Mouse (Mus musculus) cortical plate, adult 2 months (tissue): ENCODE measurements around the gene Kctd21.

Experiments used
- CTCF ChIP-seq: fragments of 200-500 bp; IDR thresholded peaks from 2 replicates; pipeline ENCODE4 v1.5.1; 2011; ENCODE audit warnings: mild to moderate bottlenecking, control low read depth, low read length; ENCODE audit not compliant: insufficient read depth; ENCODE audit errors: extremely low read depth
- POLR2A ChIP-seq: fragments of 200-500 bp; IDR thresholded peaks from 2 replicates; pipeline ENCODE4 v1.6.1; 2011; ENCODE audit warnings: mild to moderate bottlenecking, low read length, control low read depth; ENCODE audit not compliant: insufficient read depth; ENCODE audit errors: extremely low read depth

DNA sequence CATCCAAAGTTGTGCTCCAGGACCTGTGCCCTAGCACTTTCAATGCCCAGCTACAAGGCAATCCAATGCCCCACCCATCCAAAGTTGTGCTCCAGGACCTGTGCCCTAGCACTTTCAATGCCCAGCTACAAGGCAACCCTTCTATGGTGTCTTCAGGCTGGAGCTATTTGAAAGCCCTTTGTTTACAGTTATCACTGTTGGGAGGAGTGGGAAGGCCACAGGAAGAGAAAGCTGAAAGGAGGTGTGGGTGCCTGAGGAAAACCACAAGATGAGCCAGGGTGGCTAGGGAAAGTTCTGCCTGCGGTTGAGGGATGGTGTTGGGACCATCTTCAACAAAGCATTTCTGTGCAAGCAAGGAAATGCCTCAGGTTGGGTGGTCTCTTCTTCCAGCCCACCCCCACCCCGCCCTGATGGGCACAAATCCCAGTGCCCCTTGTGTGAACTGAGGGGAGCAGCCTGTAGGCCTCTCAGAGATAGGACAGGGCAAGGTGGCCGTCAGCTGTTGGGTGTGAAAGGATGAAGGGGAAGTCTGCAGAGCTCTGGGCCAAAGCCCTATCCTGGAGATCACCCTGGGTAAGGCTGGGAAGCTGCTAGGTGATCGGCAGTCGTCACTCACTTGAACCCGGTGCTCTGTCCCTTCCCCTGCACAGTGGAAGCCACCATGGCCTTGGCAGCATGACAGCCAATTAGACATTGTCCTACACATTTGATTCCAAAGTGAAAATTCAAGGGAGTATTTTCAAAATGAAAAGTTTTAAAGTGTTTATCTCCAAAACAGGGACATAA lies 1.2 kb downstream of the Kctd21 start:
- TF ChIP-seq CTCF: no peak
- no peak for TF ChIP-seq POLR2A
